Mouse (Mus musculus) stomach, postnatal 0 days (tissue): ENCODE measurements at regions not wholly inside any gene's neighbourhood (a gene's known extent, or its start where the extent isn't known, plus 50 kb on each side); places are given as distances from the start of the nearest gene placed in this dataset.

Experiments
- CTCF ChIP-seq: IDR thresholded peaks from 2 replicates; pipeline ENCODE4 v1.5.1; 2016; ENCODE audit warnings: antibody characterized with exemption, low read depth, mild to moderate bottlenecking, moderate library complexity
- EP300 ChIP-seq: optimal IDR thresholded peaks from 2 replicates; pipeline ENCODE3; 2016; ENCODE audit warnings: antibody characterized with exemption

DNA sequence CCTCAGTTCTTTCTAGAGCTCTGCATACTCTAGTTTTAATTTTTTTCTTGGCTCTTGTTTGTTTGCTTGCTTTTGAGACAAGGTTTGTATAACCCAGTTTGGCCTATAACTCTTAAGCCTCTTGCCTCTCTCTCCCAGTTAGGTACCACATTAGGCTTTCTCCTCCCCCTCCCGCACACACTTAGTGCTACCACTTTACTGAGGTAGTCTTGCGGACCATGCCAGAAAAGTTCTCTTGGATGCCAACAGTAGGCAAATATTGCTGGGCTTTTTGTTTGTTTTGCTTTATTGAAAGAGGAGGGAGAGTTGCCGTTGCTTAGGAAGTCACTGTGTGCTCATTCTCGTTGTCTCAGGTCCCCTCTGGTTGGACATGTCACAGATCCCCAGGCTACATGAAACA lies 259.4 kb upstream of the Sall1 start:
- TF ChIP-seq CTCF: no peak
- TF ChIP-seq EP300: no peak
